Mouse (Mus musculus): ENCODE measurements around the gene Fat1. TPM values are rescaled to one million over a fixed set of nuclear protein-coding genes. Genes with fewer than 3 reads are reported as not detected.

The Fat1 gene
- polyA plus RNA-seq, 1 experiment: 24.4 TPM

DNA sequence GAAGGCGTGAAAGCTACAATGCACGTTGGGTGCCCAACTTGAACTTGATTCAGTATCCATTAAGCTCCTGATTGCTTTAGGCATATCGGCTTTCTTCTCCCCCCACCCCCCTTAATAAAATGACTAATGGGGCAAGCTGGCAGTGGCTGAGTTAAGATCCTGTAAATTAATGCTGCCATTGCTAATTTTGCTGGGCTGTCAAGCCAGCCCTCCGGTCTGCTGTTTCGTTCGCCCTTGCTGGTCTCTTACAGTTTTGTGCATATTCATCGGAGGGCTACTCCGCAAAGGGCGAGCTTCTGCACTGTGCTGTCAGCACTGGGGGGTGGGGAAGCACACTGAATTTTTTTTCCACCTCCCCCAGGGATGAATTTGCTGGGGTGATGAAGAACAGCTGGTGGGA lies 13.3 kb downstream of the Fat1 start:
- no peak overlapping the region for H3ac ChIP-seq (ENCODE audit: control insufficient read depth, insufficient read length, low read depth)
- peaks cover 63% of the 10 kb centered on the region for H3K79me3 ChIP-seq (ENCODE audit: low read depth)
- peaks cover 88% of the 10 kb centered on the region for H3K79me2 ChIP-seq (ENCODE audit: control insufficient read depth, insufficient read depth)
- H3K27me3 ChIP-seq (ENCODE audit: control insufficient read depth, insufficient read depth, insufficient read length): no peaks in the 10 kb centered on the region
- TF ChIP-seq FOSL1 (IDR thresholded peaks at IDR 0.05; ENCODE audit: insufficient read depth, low read length, poor library complexity, severe bottlenecking) (no peak), MYOG (IDR thresholded peaks at IDR 0.05; ENCODE audit: control insufficient read depth, extremely low read depth, insufficient read length) (no peak), CTCF (IDR thresholded peaks at IDR 0.05; ENCODE audit: control insufficient read depth, insufficient read depth, insufficient read length) (no peak), CEBPB (IDR thresholded peaks at IDR 0.05; ENCODE audit: low read depth) (no peak), MAX (IDR thresholded peaks at IDR 0.05) (no peak), USF1 (IDR thresholded peaks at IDR 0.05; ENCODE audit: low read depth) (no peak), MYOD1 (IDR thresholded peaks at IDR 0.05; ENCODE audit: control insufficient read depth, insufficient read length, low read depth) (no peak)
- peaks cover 53% of the 10 kb centered on the region for H3K36me3 ChIP-seq (ENCODE audit: control insufficient read depth, insufficient read depth)
- H3K4me3 ChIP-seq (ENCODE audit: insufficient read depth, poor library complexity, severe bottlenecking): no peak overlapping the region

DNA sequence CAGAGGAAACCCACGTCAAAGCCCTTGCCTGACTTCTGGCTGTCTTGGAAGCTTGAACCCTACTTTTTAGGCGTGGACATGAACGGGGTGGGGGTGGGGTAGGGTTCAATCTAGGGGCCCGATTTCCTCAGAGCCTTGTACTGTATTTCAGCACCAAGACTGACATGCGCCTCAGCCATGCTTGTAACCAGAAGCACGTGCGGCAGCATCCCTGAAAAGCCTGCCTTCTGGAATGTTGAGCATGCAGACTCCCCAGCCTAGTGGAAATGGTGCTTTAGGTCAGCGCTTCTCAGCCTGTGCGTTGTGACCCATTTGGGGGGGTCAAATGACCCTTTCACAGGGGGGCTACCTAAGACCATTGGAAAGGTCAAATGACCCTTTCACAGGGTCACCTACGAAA lies 25.2 kb downstream of the Fat1 start:
- Histone ChIP-seq H3K36me3 (ENCODE audit: control insufficient read depth, insufficient read depth) (peaks cover 43% of the 10 kb centered on the region), H3K4me3 (ENCODE audit: insufficient read depth, poor library complexity, severe bottlenecking) (no peak overlapping the region), H3K27me3 (ENCODE audit: control insufficient read depth, insufficient read depth, insufficient read length) (no peaks in the 10 kb centered on the region), H3K79me3 (ENCODE audit: low read depth) (peaks cover 60% of the 10 kb centered on the region), H3ac (ENCODE audit: control insufficient read depth, insufficient read length, low read depth) (no peak overlapping the region), H3K79me2 (ENCODE audit: control insufficient read depth, insufficient read depth) (peaks cover 82% of the 10 kb centered on the region)
- TF ChIP-seq FOSL1 (IDR thresholded peaks at IDR 0.05; ENCODE audit: insufficient read depth, low read length, poor library complexity, severe bottlenecking): no peak
- no peak for TF ChIP-seq MYOG (IDR thresholded peaks at IDR 0.05; ENCODE audit: control insufficient read depth, extremely low read depth, insufficient read length)
- no peak for TF ChIP-seq CTCF (IDR thresholded peaks at IDR 0.05; ENCODE audit: control insufficient read depth, insufficient read depth, insufficient read length)
- no peak for TF ChIP-seq CEBPB (IDR thresholded peaks at IDR 0.05; ENCODE audit: low read depth)

DNA sequence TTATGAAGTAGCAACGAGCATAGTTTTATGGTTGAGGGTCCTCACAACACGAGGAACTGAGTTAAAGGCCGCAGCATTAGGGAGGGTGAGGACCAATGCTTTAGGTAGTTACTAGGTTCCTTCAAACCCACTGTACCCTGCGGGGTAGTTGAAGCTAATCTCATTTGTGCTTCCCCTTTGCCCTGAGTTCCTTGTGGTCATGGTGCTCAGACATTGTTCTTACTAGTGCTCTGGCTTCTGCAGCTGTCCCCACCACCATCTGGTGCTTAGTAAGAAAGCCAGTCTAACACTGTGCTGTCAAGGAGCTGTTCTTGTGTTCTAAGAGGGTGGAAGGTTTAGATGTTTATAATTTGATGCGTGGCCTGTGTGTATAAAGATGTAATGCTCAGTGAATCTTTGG lies 25.7 kb downstream of the Fat1 start:
- Histone ChIP-seq H3K4me3 (ENCODE audit: insufficient read depth, poor library complexity, severe bottlenecking) (no peak overlapping the region), H3K79me2 (ENCODE audit: control insufficient read depth, insufficient read depth) (peaks cover 82% of the 10 kb centered on the region), H3K27me3 (ENCODE audit: control insufficient read depth, insufficient read depth, insufficient read length) (no peaks in the 10 kb centered on the region), H3K36me3 (ENCODE audit: control insufficient read depth, insufficient read depth) (peaks cover 48% of the 10 kb centered on the region), H3K79me3 (ENCODE audit: low read depth) (peaks cover 58% of the 10 kb centered on the region), H3ac (ENCODE audit: control insufficient read depth, insufficient read length, low read depth) (no peak overlapping the region)
- TF ChIP-seq USF1 (IDR thresholded peaks at IDR 0.05; ENCODE audit: low read depth): no peak
- TF ChIP-seq CTCF (IDR thresholded peaks at IDR 0.05; ENCODE audit: control insufficient read depth, insufficient read depth, insufficient read length): no peak
- no peak for TF ChIP-seq FOSL1 (IDR thresholded peaks at IDR 0.05; ENCODE audit: insufficient read depth, low read length, poor library complexity, severe bottlenecking)
- no peak for TF ChIP-seq MYOG (IDR thresholded peaks at IDR 0.05; ENCODE audit: control insufficient read depth, extremely low read depth, insufficient read length)
- no peak for TF ChIP-seq CEBPB (IDR thresholded peaks at IDR 0.05; ENCODE audit: low read depth)

DNA sequence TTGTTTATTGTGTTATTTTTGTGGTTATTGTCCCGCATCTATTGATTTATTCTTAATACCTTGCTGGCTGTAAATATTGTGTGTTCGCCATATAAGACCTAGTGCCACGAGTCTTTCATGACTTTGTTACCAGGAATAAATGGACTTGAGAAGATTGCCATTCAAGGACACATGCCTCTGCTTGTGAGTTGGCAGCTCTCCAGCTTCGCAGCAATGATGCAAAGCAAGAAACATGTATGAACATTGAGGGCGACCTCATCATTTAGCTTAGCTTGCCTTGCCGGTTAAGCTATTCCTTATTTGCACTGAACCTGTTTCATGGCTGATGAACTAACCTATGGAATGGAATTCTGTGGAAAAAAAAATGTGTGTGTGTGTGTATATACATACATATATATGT lies 26.2 kb downstream of the Fat1 start:
- Histone ChIP-seq H3K36me3 (ENCODE audit: control insufficient read depth, insufficient read depth) (peaks cover 50% of the 10 kb centered on the region), H3K4me3 (ENCODE audit: insufficient read depth, poor library complexity, severe bottlenecking) (no peak overlapping the region), H3K79me2 (ENCODE audit: control insufficient read depth, insufficient read depth) (peaks cover 82% of the 10 kb centered on the region), H3ac (ENCODE audit: control insufficient read depth, insufficient read length, low read depth) (no peak overlapping the region), H3K27me3 (ENCODE audit: control insufficient read depth, insufficient read depth, insufficient read length) (no peaks in the 10 kb centered on the region), H3K79me3 (ENCODE audit: low read depth) (peaks cover 56% of the 10 kb centered on the region)
- no peak for TF ChIP-seq MAX (IDR thresholded peaks at IDR 0.05)
- no peak for TF ChIP-seq FOSL1 (IDR thresholded peaks at IDR 0.05; ENCODE audit: insufficient read depth, low read length, poor library complexity, severe bottlenecking)
- TF ChIP-seq MYOD1 (IDR thresholded peaks at IDR 0.05; ENCODE audit: control insufficient read depth, insufficient read length, low read depth): no peak
- no peak for TF ChIP-seq CTCF (IDR thresholded peaks at IDR 0.05; ENCODE audit: control insufficient read depth, insufficient read depth, insufficient read length)
- no peak for TF ChIP-seq MYOG (IDR thresholded peaks at IDR 0.05; ENCODE audit: control insufficient read depth, extremely low read depth, insufficient read length)
- TF ChIP-seq CEBPB (IDR thresholded peaks at IDR 0.05; ENCODE audit: low read depth): no peak
- TF ChIP-seq USF1 (IDR thresholded peaks at IDR 0.05; ENCODE audit: low read depth): no peak

DNA sequence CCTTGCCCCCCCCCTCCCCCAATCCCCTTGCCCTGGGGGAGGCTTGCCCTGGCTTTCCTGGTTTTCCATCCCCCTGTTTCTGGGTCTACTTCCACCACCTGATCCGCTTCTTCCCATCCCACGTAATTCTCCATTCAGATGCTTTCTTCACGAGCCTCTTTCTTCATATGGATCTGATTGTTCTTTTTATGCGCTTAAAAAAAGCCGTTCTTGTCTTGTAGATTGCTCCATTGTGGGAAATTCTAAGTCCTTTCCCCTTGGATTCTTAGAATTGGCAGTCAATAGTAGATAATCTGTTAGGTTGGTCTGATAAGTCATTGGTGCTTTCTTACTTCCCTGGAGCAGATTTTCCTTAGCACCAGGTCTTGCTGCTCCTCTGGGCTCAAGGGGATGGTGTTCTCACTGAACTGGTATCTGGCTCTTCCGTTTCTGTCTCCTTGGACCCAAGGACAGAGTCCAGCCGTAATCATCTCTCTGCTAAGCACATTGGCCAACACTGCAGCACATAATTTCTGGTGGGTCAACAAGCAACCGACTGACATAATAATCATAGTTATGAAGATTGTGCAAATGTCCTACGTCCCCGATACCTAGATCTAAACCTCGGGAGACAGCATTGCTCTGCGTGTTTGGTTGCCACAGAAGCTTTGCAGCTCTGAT lies 27.5 kb downstream of the Fat1 start:
- H3K36me3 ChIP-seq (ENCODE audit: control insufficient read depth, insufficient read depth): peaks cover 42% of the 10 kb centered on the region

More for the DNA sequence above, 27.5 kb downstream of the Fat1 start:
- H3K27me3 ChIP-seq (ENCODE audit: control insufficient read depth, insufficient read depth, insufficient read length): no peaks in the 10 kb centered on the region
- H3K79me3 ChIP-seq (ENCODE audit: low read depth): peaks cover 53% of the 10 kb centered on the region
- no peak overlapping the region for H3K4me3 ChIP-seq (ENCODE audit: insufficient read depth, poor library complexity, severe bottlenecking)
- H3ac ChIP-seq (ENCODE audit: control insufficient read depth, insufficient read length, low read depth): no peak overlapping the region
- TF ChIP-seq CTCF (IDR thresholded peaks at IDR 0.05; ENCODE audit: control insufficient read depth, insufficient read depth, insufficient read length): no peak
- no peak for TF ChIP-seq USF1 (IDR thresholded peaks at IDR 0.05; ENCODE audit: low read depth)
- no peak for TF ChIP-seq CEBPB (IDR thresholded peaks at IDR 0.05; ENCODE audit: low read depth)
- TF ChIP-seq FOSL1 (IDR thresholded peaks at IDR 0.05; ENCODE audit: insufficient read depth, low read length, poor library complexity, severe bottlenecking): no peak
- TF ChIP-seq MYOD1 (IDR thresholded peaks at IDR 0.05; ENCODE audit: control insufficient read depth, insufficient read length, low read depth): no peak
- TF ChIP-seq MYOG (IDR thresholded peaks at IDR 0.05; ENCODE audit: control insufficient read depth, extremely low read depth, insufficient read length): no peak
- TF ChIP-seq MAX (IDR thresholded peaks at IDR 0.05): no peak
- H3K79me2 ChIP-seq (ENCODE audit: control insufficient read depth, insufficient read depth): peaks cover 82% of the 10 kb centered on the region

All from C2C12 (cell line).